Mouse (Mus musculus): ENCODE results near the gene Sik2. TPM values are rescaled to one million over a fixed set of nuclear protein-coding genes. Genes with fewer than 3 reads are reported as not detected.

The Sik2 gene
- polyA plus RNA-seq, 1 experiment from 2014 or later = 12.4 TPM

DNA sequence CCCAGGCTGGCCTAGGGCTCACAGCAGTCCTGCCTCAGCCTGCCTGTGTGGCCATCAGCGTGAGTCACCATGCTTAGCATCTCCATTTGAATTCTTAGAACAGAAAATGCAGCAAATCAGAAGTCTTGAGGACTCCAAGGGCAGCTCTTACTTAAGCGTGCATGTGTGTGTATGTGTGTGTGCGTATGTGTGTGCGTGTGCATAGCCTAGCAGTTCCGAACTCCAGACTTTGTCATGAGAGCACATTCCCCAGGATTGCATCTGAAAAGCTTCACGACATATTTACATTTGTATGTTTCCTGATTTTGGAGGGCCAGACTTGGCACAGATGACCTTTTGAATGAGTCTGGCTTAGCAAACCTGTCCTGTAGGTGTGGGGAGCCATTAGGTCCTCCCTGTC, 161.7 kb downstream of the Sik2 start:
- no peak for DNase-seq (ENCODE audit: low spot score)

DNA sequence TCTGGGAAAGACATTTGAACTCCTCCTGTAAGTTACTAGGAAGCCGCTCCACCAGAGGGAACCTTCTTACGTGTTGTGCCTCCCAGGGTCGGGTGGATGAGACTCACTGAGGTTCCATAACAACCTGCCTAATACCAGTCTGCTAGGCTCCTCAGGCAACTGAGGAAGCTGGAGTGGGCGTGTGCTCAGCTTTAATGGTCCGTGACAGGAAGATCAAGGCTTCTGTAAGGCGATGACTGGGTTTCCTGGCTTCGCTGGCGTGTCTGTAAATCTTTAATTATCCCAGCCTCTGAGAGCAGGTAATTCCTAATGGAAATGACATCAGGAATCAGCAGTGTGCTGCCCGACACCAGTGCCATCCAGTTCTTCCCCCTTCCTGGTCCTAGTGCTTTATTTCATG, 163.3 kb downstream of the Sik2 start:
- DNase-seq (ENCODE audit: low spot score) = no peak

DNA sequence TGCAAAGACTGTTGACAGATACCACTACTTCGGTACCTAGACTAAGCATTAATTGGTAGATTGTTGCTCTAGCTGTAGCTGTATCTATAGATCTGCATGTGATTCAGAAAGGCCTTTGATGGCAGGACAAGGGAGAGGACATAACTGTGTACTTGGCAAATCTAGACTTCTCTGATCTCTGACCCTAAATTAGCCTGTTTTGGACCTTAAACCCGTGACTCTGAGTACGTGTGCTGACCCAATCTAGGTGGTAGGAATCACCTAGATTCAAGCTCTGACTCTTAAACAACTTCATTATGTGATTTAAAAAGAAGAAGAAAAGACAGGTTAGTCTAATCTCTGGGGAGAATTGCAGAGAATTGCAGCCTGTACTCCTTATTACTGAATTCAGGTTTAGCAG, 163.8 kb downstream of the Sik2 start, which contains the start of gene Ppp2r1b:
Gene Ppp2r1b, plus strand, starts transcription at position 221 of the 400 bp plus-strand sequence.
- DNase-seq (ENCODE audit: low spot score) = no peak

Other genes starting within 250 kb of the Sik2 start
- 8.4 and 9.1 TPM in 2 replicates for gene Fdxacb1, start 240.8 kb downstream of the Sik2 start, polyA plus RNA-seq (2015; fragmentation: Nextera tagmentation; extraction: Ambion mirVana)
- gene Alg9, start 234.1 kb downstream of the Sik2 start, polyA plus RNA-seq (2015; fragmentation: Nextera tagmentation; extraction: Ambion mirVana) = 17.2 and 19.1 TPM in 2 replicates
- 33.2 and 39.6 TPM in 2 replicates for gene 1110032A03Rik, start 233.6 kb downstream of the Sik2 start, polyA plus RNA-seq (2015; fragmentation: Nextera tagmentation; extraction: Ambion mirVana)
- gene Ppp2r1b, start 163.8 kb downstream of the Sik2 start, polyA plus RNA-seq (2015; fragmentation: Nextera tagmentation; extraction: Ambion mirVana) = 47.0 and 48.7 TPM in 2 replicates
- gene Btg4, start 51.8 kb upstream of the Sik2 start, polyA plus RNA-seq (2015; fragmentation: Nextera tagmentation; extraction: Ambion mirVana) = 0.12 and 0.17 TPM in 2 replicates
- 2.1 and 2.8 TPM in 2 replicates for gene Layn, start 68.0 kb upstream of the Sik2 start, polyA plus RNA-seq (2015; fragmentation: Nextera tagmentation; extraction: Ambion mirVana)
- gene 4833427G06Rik, start 93.0 kb upstream of the Sik2 start, polyA plus RNA-seq (2015; fragmentation: Nextera tagmentation; extraction: Ambion mirVana) = 0.95 and 1.1 TPM in 2 replicates
- 0.23 and 0.33 TPM in 2 replicates for gene Gm32742, start 156.4 kb upstream of the Sik2 start, polyA plus RNA-seq (2015; fragmentation: Nextera tagmentation; extraction: Ambion mirVana)
- 1.6 and 2.0 TPM in 2 replicates for gene Pou2af1, start 204.6 kb upstream of the Sik2 start, polyA plus RNA-seq (2015; fragmentation: Nextera tagmentation; extraction: Ambion mirVana)